Mouse (Mus musculus) CH12.LX (cell line): ENCODE data around the gene Rps6ka6. TPM values are rescaled to one million over a fixed set of nuclear protein-coding genes. Genes with fewer than 3 reads are reported as not detected.

Experiments
- DNase-seq: peaks from one replicate; pipeline ENCODE4 v3.0.0-alpha.2; 2013; ENCODE audit errors: extremely low read depth
- H3K27ac ChIP-seq: 2 replicates; pipeline ENCODE4 v1.5.1; 2012; ENCODE audit warnings: low read depth, mild to moderate bottlenecking, control low read depth, moderate library complexity; ENCODE audit not compliant: insufficient read depth
- H3K27me3 ChIP-seq: replicated peaks from 2 replicates; pipeline ENCODE3; 2012; ENCODE audit warnings: inconsistent platforms
- H3K36me3 ChIP-seq, 2 experiments: replicated peaks in 1 of 2; 2 replicates each; pipeline versions ENCODE3 to v1.6.1; 2012; ENCODE audit warnings: inconsistent platforms in 1 of 2, low read length in 1 of 2, mild to moderate bottlenecking in 1 of 2, mixed read lengths in 1 of 2, moderate library complexity in 1 of 2; ENCODE audit not compliant: control insufficient read depth in 1 of 2, insufficient read depth in 1 of 2
- H3K4me1 ChIP-seq, 2 experiments: 2 replicates each; pipeline ENCODE4 v1.6.1; 2012; ENCODE audit warnings: inconsistent platforms in 1 of 2, moderate library complexity in 1 of 2; ENCODE audit not compliant: insufficient read depth in 2 of 2, control insufficient read depth in 1 of 2
- H3K4me2 ChIP-seq: 2 replicates; pipeline ENCODE4 v1.6.1; 2012; ENCODE audit warnings: low read depth, mild to moderate bottlenecking, control low read depth; ENCODE audit not compliant: poor library complexity, insufficient read depth, severe bottlenecking
- H3K4me3 ChIP-seq, 3 experiments: fragments of 150-350 bp in 1 of 3; sonication (generic) in 1 of 3; replicated peaks in 1 of 3; 2 replicates each; pipeline versions ENCODE3 to v1.5.1; 2011 to 2012; ENCODE audit warnings: low read depth in 2 of 3, low read length in 2 of 3, mild to moderate bottlenecking in 2 of 3, moderate library complexity in 2 of 3, control low read depth in 1 of 3, improper control_type of control experiment in 1 of 3, inconsistent platforms in 1 of 3, mixed read lengths in 1 of 3; ENCODE audit not compliant: poor library complexity in 1 of 3
- H3K79me2 ChIP-seq: replicated peaks from 2 replicates; pipeline ENCODE4 v1.6.1; 2012; ENCODE audit warnings: mild to moderate bottlenecking, moderate library complexity; ENCODE audit not compliant: control insufficient read depth, poor library complexity, insufficient read depth, severe bottlenecking; ENCODE audit errors: extremely low read depth
- H3K9ac ChIP-seq: 2 replicates; pipeline ENCODE4 v1.6.1; 2012; ENCODE audit warnings: low read depth, mild to moderate bottlenecking, control low read depth, moderate library complexity; ENCODE audit not compliant: insufficient read depth
- H3K9me3 ChIP-seq: replicated peaks from 2 replicates; pipeline ENCODE3; 2012; ENCODE audit warnings: low read length, inconsistent platforms, mixed read lengths
- CHD1 ChIP-seq: IDR thresholded peaks from 2 replicates; pipeline ENCODE4 v1.6.1; 2012; ENCODE audit warnings: low read depth, low read length, improper control_type of control experiment, inconsistent platforms
- CHD2 ChIP-seq: IDR thresholded peaks from 2 replicates; pipeline ENCODE4 v1.6.1; 2011; ENCODE audit warnings: low read length, improper control_type of control experiment
- CTCF ChIP-seq, 2 experiments: IDR thresholded peaks in 1 of 2; conservative IDR thresholded peaks in 1 of 2; 2 replicates each; pipeline ENCODE4 v1.5.1; 2011 to 2012; ENCODE audit warnings: low read depth in 2 of 2, low read length in 2 of 2, improper control_type of control experiment in 1 of 2, inconsistent platforms in 1 of 2, mild to moderate bottlenecking in 1 of 2, moderate library complexity in 1 of 2
- ELF1 ChIP-seq: IDR thresholded peaks from 2 replicates; pipeline ENCODE4 v1.6.1; 2014; ENCODE audit warnings: low read depth, mild to moderate bottlenecking, inconsistent platforms, low read length, improper control_type of control experiment
- EP300 ChIP-seq: IDR thresholded peaks from 2 replicates; pipeline ENCODE4 v1.6.1; 2011; ENCODE audit warnings: low read length, improper control_type of control experiment
- ETS1 ChIP-seq: conservative IDR thresholded peaks from 2 replicates; pipeline ENCODE4 v1.6.1; 2012; ENCODE audit warnings: low read depth, mild to moderate bottlenecking, inconsistent platforms, low read length, improper control_type of control experiment, moderate library complexity
- GABPA ChIP-seq: IDR thresholded peaks from 2 replicates; pipeline ENCODE4 v1.6.1; 2012; ENCODE audit warnings: low read depth, low read length, improper control_type of control experiment, inconsistent platforms; ENCODE audit not compliant: insufficient replicate concordance
- KAT2A ChIP-seq: IDR thresholded peaks from 2 replicates; pipeline ENCODE4 v1.6.1; 2012; ENCODE audit warnings: low read length, improper control_type of control experiment, inconsistent platforms; ENCODE audit not compliant: insufficient replicate concordance
- MAFK ChIP-seq: IDR thresholded peaks from 2 replicates; pipeline ENCODE4 v1.6.1; 2011; ENCODE audit warnings: low read length, improper control_type of control experiment; ENCODE audit not compliant: insufficient replicate concordance
- MAZ ChIP-seq: IDR thresholded peaks from 2 replicates; pipeline ENCODE4 v1.6.1; 2012; ENCODE audit warnings: low read depth, mild to moderate bottlenecking, inconsistent platforms, low read length, improper control_type of control experiment, moderate library complexity
- MEF2A ChIP-seq: IDR thresholded peaks from 2 replicates; pipeline ENCODE4 v1.6.1; 2014; ENCODE audit warnings: low read depth, mild to moderate bottlenecking, inconsistent platforms, low read length, improper control_type of control experiment, borderline replicate concordance
- MXI1 ChIP-seq: IDR thresholded peaks from 2 replicates; pipeline ENCODE4 v1.6.1; 2011; ENCODE audit warnings: mild to moderate bottlenecking, low read depth, low read length, improper control_type of control experiment
- NRF1 ChIP-seq: IDR thresholded peaks from 2 replicates; pipeline ENCODE4 v1.6.1; 2014; ENCODE audit warnings: low read depth, mild to moderate bottlenecking, inconsistent platforms, low read length, improper control_type of control experiment, moderate library complexity
- PAX5 ChIP-seq: IDR thresholded peaks from 2 replicates; pipeline ENCODE4 v1.6.1; 2012; ENCODE audit warnings: low read length, inconsistent platforms, mixed read lengths
- POLR2A ChIP-seq: IDR thresholded peaks from 2 replicates; pipeline ENCODE4 v1.6.1; 2011; ENCODE audit warnings: low read depth, mild to moderate bottlenecking, improper control_type of control experiment, low read length
- RAD21 ChIP-seq: IDR thresholded peaks from 2 replicates; pipeline ENCODE4 v1.6.1; 2011; ENCODE audit warnings: low read depth, mild to moderate bottlenecking, low read length, improper control_type of control experiment, moderate library complexity
- RCOR1 ChIP-seq: conservative IDR thresholded peaks from 2 replicates; pipeline ENCODE4 v1.6.1; 2012; ENCODE audit warnings: low read depth, mild to moderate bottlenecking, inconsistent platforms, low read length, improper control_type of control experiment
- UBTF ChIP-seq: IDR thresholded peaks from 2 replicates; pipeline ENCODE4 v1.6.1; 2012; ENCODE audit warnings: low read depth, mild to moderate bottlenecking, inconsistent platforms, low read length, improper control_type of control experiment, moderate library complexity
- USF2 ChIP-seq: conservative IDR thresholded peaks from 2 replicates; pipeline ENCODE4 v1.6.1; 2011; ENCODE audit warnings: low read depth, low read length, improper control_type of control experiment
- ZC3H11A ChIP-seq: IDR thresholded peaks from 2 replicates; pipeline ENCODE4 v1.6.1; 2012; ENCODE audit warnings: low read depth, mild to moderate bottlenecking, inconsistent platforms, low read length, improper control_type of control experiment
- ZKSCAN1 ChIP-seq: IDR thresholded peaks from 2 replicates; pipeline ENCODE4 v1.6.1; 2012; ENCODE audit warnings: low read depth, inconsistent platforms, low read length, improper control_type of control experiment, borderline replicate concordance
- ZNF384 ChIP-seq: IDR thresholded peaks from 2 replicates; pipeline ENCODE4 v1.6.1; 2012; ENCODE audit warnings: low read depth, low read length, improper control_type of control experiment, inconsistent platforms
- dilution Hi-C: fragments of 300-500 bp; cut with MboI; formaldehyde crosslinking; loops from 2 replicates; pipeline ENCODE4 v1.14.3; 2020; ENCODE audit warnings: low sequenced_read_pairs; ENCODE audit not compliant: extremely low pct_unique_long_range_greater_than_20kb, extremely low pct_ligation_motif_present
- in situ Hi-C: fragments of 300-500 bp; cut with MboI; formaldehyde crosslinking; loops from 3 replicates; pipeline ENCODE4 v1.14.3; 2019; ENCODE audit warnings: low sequenced_read_pairs, low pct_ligation_motif_present, low pct_unique_long_range_greater_than_20kb, mixed read lengths
- polyA plus RNA-seq: library from polyadenylated mRNA; unstranded; fragments of >175 nt; gene quantifications from 2 replicates; pipeline ENCODE4 v1.2.1, GENCODE M21; 2012; ENCODE audit warnings: low read depth; ENCODE audit not compliant: insufficient read length
- total RNA-seq, 2 experiments: library from RNA; depleted of rRNA; stranded (reverse); fragments of 300-350 nt in 1 of 2; fragments of >200 nt in 1 of 2; gene quantifications; 2 replicates each; pipeline ENCODE4 v1.2.3; 2012 to 2014

The Rps6ka6 gene
- not detected in 2 replicates for total RNA-seq (2012; rRNA removed)
- not detected in 2 replicates for total RNA-seq (2014; rRNA removed)
- polyA plus RNA-seq: not detected in 2 replicates

- Histone ChIP-seq H3K4me3 (no peak within 1 kb of the TSS), H3K4me2 (no peak within 1 kb of the TSS), H3K9ac (no peak within 1 kb of the TSS), H3K4me1 (no peaks in the 10 kb centered on the region), H3K36me3 (no peaks in the 10 kb centered on the region), H3K27ac (no peak within 1 kb of the TSS), H3K79me2 (no peaks in the 10 kb centered on the region), H3K27me3 (no peaks in the 10 kb centered on the region), H3K9me3 (peaks cover 3% of the 10 kb centered on the region)
- DNase-seq: no peak
- in situ Hi-C loops: no loop called here
- dilution Hi-C loops: no loop called here
- TF ChIP-seq MAZ (no peak), MXI1 (no peak), ZNF384 (no peak), KAT2A (no peak), PAX5 (no peak), EP300 (no peak), ETS1 (no peak), ZKSCAN1 (no peak), USF2 (no peak), CTCF (conservative IDR thresholded peaks at IDR 0.05 in 1 of 2, IDR thresholded peaks at IDR 0.05 in 1 of 2; ENCODE audit: low read depth in 2 of 2, low read length in 2 of 2) (no peak), MAFK (no peak), CHD2 (no peak), ZC3H11A (no peak), RAD21 (no peak), RCOR1 (no peak), NRF1 (no peak), MEF2A (no peak), POLR2A (no peak), ELF1 (no peak), GABPA (no peak)
These were observed at the start of gene Rps6ka6 for GRCm38 (mm10) chrX:111537859-111538258. Rps6ka6 (minus strand) TSS chrX:111537959.

- Histone ChIP-seq H3K9ac (no peak overlapping the region), H3K4me2 (no peak overlapping the region), H3K79me2 (no peaks in the 10 kb centered on the region), H3K27ac (no peak overlapping the region), H3K4me3 (no peak overlapping the region), H3K27me3 (no peaks in the 10 kb centered on the region), H3K36me3 (no peaks in the 10 kb centered on the region), H3K4me1 (no peaks in the 10 kb centered on the region), H3K9me3 (no peaks in the 10 kb centered on the region)
- DNase-seq: no peak
- dilution Hi-C loops: no loop called here
- in situ Hi-C loops: no loop called here
- TF ChIP-seq CHD1 (no peak), CHD2 (no peak), UBTF (no peak)
These were observed 39.3 kb upstream of the Rps6ka6 start for GRCm38 (mm10) chrX:111577044-111577443.
